Mouse (Mus musculus): ENCODE results near the gene Msrb3. TPM values are rescaled to one million over a fixed set of nuclear protein-coding genes. Genes with fewer than 3 reads are reported as not detected.

The Msrb3 gene
- total and polyA plus RNA-seq, 3 experiments, result 0.15 TPM; not detected in 1

DNA sequence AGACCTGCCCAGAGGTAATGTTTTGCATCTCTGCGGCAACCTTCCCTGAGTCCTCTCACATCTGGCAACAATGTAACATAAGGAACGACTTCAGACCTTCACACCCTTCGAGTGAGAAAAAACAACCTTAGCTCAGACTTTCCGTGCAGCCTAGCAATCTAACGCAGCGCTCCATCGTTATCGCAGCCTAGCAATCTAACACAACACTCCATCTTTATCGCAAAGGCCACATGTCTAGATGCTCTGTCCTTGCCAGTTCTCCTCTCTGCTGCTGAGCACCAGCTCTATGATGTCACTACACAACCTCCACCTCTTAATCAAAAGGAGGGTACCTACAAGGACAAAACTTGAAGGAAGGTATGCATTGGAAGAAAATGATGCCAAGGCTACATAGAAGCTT, 115.5 kb downstream of the Msrb3 start (continued):
- no peak for TF ChIP-seq MAFK (IDR thresholded peaks at IDR 0.05; ENCODE audit: borderline replicate concordance, low read depth, low read length)
- TF ChIP-seq MEF2A (IDR thresholded peaks at IDR 0.05; ENCODE audit: extremely low read depth, insufficient replicate concordance, low read depth, low read length, poor library complexity, severe bottlenecking), result no peak
- no peak for TF ChIP-seq HCFC1 (IDR thresholded peaks at IDR 0.05; ENCODE audit: low read depth, low read length)
- TF ChIP-seq NRF1 (IDR thresholded peaks at IDR 0.05; ENCODE audit: insufficient read depth, low read depth, low read length, poor library complexity, severe bottlenecking), result no peak
- TF ChIP-seq RAD21 (IDR thresholded peaks at IDR 0.05; ENCODE audit: low read depth, low read length), result no peak

DNA sequence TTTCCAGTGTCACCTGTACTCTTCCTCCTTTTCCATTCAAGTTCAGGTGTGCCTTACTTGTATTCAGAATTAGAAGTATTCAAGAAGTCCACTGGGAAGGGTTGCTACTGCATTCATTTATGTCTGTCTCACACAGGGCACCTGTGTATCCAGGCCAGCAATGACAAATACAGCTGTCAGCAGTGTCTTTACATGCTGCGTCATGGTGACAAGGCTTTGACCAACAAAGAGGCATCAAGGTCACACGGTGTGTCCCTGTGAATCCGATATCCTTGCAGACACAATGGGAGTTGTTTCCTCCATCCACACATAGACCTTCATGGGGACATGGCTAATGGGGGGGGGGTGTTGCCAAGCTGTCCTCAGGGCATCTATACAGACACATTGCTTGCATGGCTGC, 121.4 kb downstream of the Msrb3 start:
- H3K27ac ChIP-seq (ENCODE audit: control insufficient read depth, low read depth, low read length), result no peak overlapping the region
- no peaks in the 10 kb centered on the region for H3K79me2 ChIP-seq (ENCODE audit: control insufficient read depth, insufficient read depth, low read length, poor library complexity)
- no peak overlapping the region for H3K4me3 ChIP-seq (ENCODE audit: control insufficient read depth in 1 of 2, insufficient read depth in 1 of 2, low read depth in 2 of 2, low read length in 2 of 2)
- DNase-seq (ENCODE audit: low read depth, low spot score), result no peak
- peaks cover 0 to 18% of the 10 kb centered on the region in 2 experiments; a peak in 2 of 4 replicates for H3K36me3 ChIP-seq (ENCODE audit: control insufficient read depth in 1 of 2, insufficient read depth in 2 of 2, low read length in 2 of 2)
- H3K27me3 ChIP-seq (ENCODE audit: control insufficient read depth in 1 of 2, insufficient read depth in 2 of 2, low read length in 2 of 2), result no peaks in the 10 kb centered on the region
- no peaks in the 10 kb centered on the region for H3K9me3 ChIP-seq (replicated peaks; ENCODE audit: insufficient read depth, low read length)
- peaks cover 16 to 19% of the 10 kb centered on the region in 2 experiments for H3K4me1 ChIP-seq (ENCODE audit: control insufficient read depth in 1 of 2, insufficient read depth in 2 of 2, low read length in 2 of 2)
- H3K9ac ChIP-seq (ENCODE audit: control insufficient read depth, low read depth, low read length, poor library complexity, severe bottlenecking), result no peak overlapping the region
- TF ChIP-seq NRF1 (IDR thresholded peaks at IDR 0.05; ENCODE audit: insufficient read depth, low read depth, low read length, poor library complexity, severe bottlenecking) (no peak), SMC3 (IDR thresholded peaks at IDR 0.05; ENCODE audit: low read depth, low read length) (no peak), HCFC1 (IDR thresholded peaks at IDR 0.05; ENCODE audit: low read depth, low read length) (no peak), NELFE (IDR thresholded peaks at IDR 0.05; ENCODE audit: low read depth, low read length) (no peak), ELF1 (IDR thresholded peaks at IDR 0.05; ENCODE audit: low read depth, low read length) (no peak), USF1 (IDR thresholded peaks at IDR 0.05; ENCODE audit: low read depth, low read length) (no peak), ZNF384 (IDR thresholded peaks at IDR 0.05; ENCODE audit: low read depth, low read length) (no peak), TAL1 (IDR thresholded peaks at IDR 0.05; ENCODE audit: low read length) (no peak), ZMIZ1 (IDR thresholded peaks at IDR 0.05; ENCODE audit: low read depth, low read length) (no peak), CHD1 (IDR thresholded peaks at IDR 0.05; ENCODE audit: low read depth, low read length) (no peak), BHLHE40 (IDR thresholded peaks at IDR 0.05; ENCODE audit: borderline replicate concordance, low read depth, low read length) (no peak), UBTF (IDR thresholded peaks at IDR 0.05; ENCODE audit: borderline replicate concordance, insufficient read depth, low read depth, low read length) (no peak), ETS1 (IDR thresholded peaks at IDR 0.05; ENCODE audit: low read depth, low read length) (no peak), RCOR1 (IDR thresholded peaks at IDR 0.05; ENCODE audit: low read depth, low read length) (no peak), MYC (IDR thresholded peaks at IDR 0.05; ENCODE audit: low read depth, low read length) (no peak), MAX (IDR thresholded peaks at IDR 0.05; ENCODE audit: low read length) (no peak), TBP (IDR thresholded peaks at IDR 0.05; ENCODE audit: low read depth, low read length) (no peak)

All from MEL (cell line).